Mouse (Mus musculus) forebrain, embryonic 12.5 days (tissue): ENCODE measurements at regions not wholly inside any gene's neighbourhood (a gene's known extent, or its start where the extent isn't known, plus 50 kb on each side); places are given as distances from the start of the nearest gene placed in this dataset.

ENCODE experiments used
- ATAC-seq: fragments of 200-750 bp; cut with Nextera tagmentation; 2 replicates; pipeline ENCODE4 v1.8.0; 2017; ENCODE audit warnings: moderate TSS enrichment; ENCODE audit not compliant: low FRiP score
- H3K27ac ChIP-seq: fragments of 300-500 bp; sonication (generic); 2 replicates; pipeline ENCODE4 v1.5.1; 2016; ENCODE audit warnings: mild to moderate bottlenecking
- H3K27me3 ChIP-seq: fragments of 300-500 bp; sonication (generic); 2 replicates; pipeline ENCODE4 v1.6.1; 2016; ENCODE audit warnings: mild to moderate bottlenecking
- H3K36me3 ChIP-seq: fragments of 300-500 bp; sonication (generic); replicated peaks from 2 replicates; pipeline ENCODE4 v1.6.1; 2016; ENCODE audit warnings: mild to moderate bottlenecking
- H3K4me1 ChIP-seq: fragments of 300-500 bp; sonication (generic); 2 replicates; pipeline ENCODE4 v1.6.1; 2016
- H3K4me2 ChIP-seq: fragments of 300-500 bp; sonication (generic); 2 replicates; pipeline ENCODE4 v1.6.1; 2016; ENCODE audit warnings: mild to moderate bottlenecking, moderate library complexity
- H3K4me3 ChIP-seq: fragments of 300-500 bp; sonication (generic); replicated peaks from 2 replicates; pipeline ENCODE4 v1.5.1; 2016; ENCODE audit warnings: mild to moderate bottlenecking
- H3K9ac ChIP-seq: fragments of 300-500 bp; sonication (generic); 2 replicates; pipeline ENCODE4 v1.6.1; 2016; ENCODE audit warnings: mild to moderate bottlenecking
- H3K9me3 ChIP-seq: fragments of 300-500 bp; sonication (generic); 2 replicates; pipeline ENCODE4 v1.6.1; 2016
- WGBS: fragments of 180-500 bp; shearing (Covaris S2); methylation state at CpG from one replicate; pipeline ENCODE4 v1.1.7; 2016; 5-methylcytosine and 5-hydroxymethylcytosine counted together

GRCm38 (mm10) chr11:114270358-114271072 lies 203.7 kb upstream of the Sdk2 start:
- Histone ChIP-seq H3K9me3 (no peaks in the 10 kb centered on the region), H3K4me2 (no peak overlapping the region), H3K27me3 (no peaks in the 10 kb centered on the region), H3K9ac (no peak overlapping the region), H3K4me3 (no peak overlapping the region), H3K4me1 (no peaks in the 10 kb centered on the region), H3K36me3 (no peaks in the 10 kb centered on the region), H3K27ac (no peak overlapping the region)
- WGBS = 83% methylated on average over 10 of the region's 10 CpGs
- ATAC-seq = no peak

GRCm38 (mm10) chr11:114261959-114262358 lies 195.1 kb upstream of the Sdk2 start:
- peaks cover 8% of the 10 kb centered on the region; the same call in 1 of the 2 replicates for H3K4me1 ChIP-seq
- H3K36me3 ChIP-seq = no peaks in the 10 kb centered on the region
- no peaks in the 10 kb centered on the region for H3K9me3 ChIP-seq
- H3K4me2 ChIP-seq = no peak overlapping the region
- H3K9ac ChIP-seq = no peak overlapping the region
- ATAC-seq = no peak
- no peak overlapping the region for H3K4me3 ChIP-seq
- H3K27ac ChIP-seq = no peak overlapping the region
- no peaks in the 10 kb centered on the region for H3K27me3 ChIP-seq
- WGBS = 18% methylated on average over 4 of the region's 4 CpGs

DNA sequence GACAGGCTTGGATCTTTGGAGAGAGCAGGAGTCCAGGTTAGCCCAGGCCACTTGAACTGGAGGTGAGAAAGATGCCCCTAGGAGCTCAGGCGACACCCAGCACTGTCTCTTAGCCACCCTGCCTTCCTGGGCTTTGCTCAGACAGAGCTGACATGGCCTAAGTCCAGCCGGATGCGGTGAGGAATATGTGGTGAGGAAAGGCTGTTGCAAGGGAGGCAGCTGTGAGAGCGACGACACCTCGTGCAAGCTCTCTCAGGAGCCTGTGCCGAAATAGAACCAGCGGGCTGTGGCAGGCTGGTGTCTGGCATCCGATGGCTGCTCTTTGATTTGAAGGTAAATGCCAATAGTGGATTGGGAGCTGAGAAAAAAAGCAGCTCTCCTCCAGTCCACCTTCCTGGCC lies 191.4 kb upstream of the Sdk2 start:
- ATAC-seq = no peak
- Histone ChIP-seq H3K9ac (no peak overlapping the region), H3K4me2 (no peak overlapping the region), H3K27ac (no peak overlapping the region), H3K9me3 (no peaks in the 10 kb centered on the region), H3K27me3 (no peaks in the 10 kb centered on the region), H3K4me1 (peaks cover 8% of the 10 kb centered on the region; the same call in 1 of the 2 replicates), H3K36me3 (no peaks in the 10 kb centered on the region), H3K4me3 (no peak overlapping the region)
- WGBS = 89% methylated on average over 9 of the region's 9 CpGs

- Histone ChIP-seq H3K9me3 (no peaks in the 10 kb centered on the region), H3K36me3 (no peaks in the 10 kb centered on the region), H3K4me2 (no peak overlapping the region), H3K27ac (no peak overlapping the region), H3K9ac (no peak overlapping the region), H3K4me3 (no peak overlapping the region), H3K4me1 (peaks cover 8% of the 10 kb centered on the region; the same call in 1 of the 2 replicates), H3K27me3 (no peaks in the 10 kb centered on the region)
- 74% methylated on average over 6 of the region's 6 CpGs for WGBS
- ATAC-seq = no peak
These were observed 190.9 kb upstream of the Sdk2 start for GRCm38 (mm10) chr11:114257756-114258155.

- no peaks in the 10 kb centered on the region for H3K36me3 ChIP-seq
- no peak overlapping the region for H3K4me2 ChIP-seq
- H3K4me1 ChIP-seq = peaks cover 7% of the 10 kb centered on the region; the same call in 1 of the 2 replicates
- no peaks in the 10 kb centered on the region for H3K9me3 ChIP-seq
- no peaks in the 10 kb centered on the region for H3K27me3 ChIP-seq
- ATAC-seq = no peak
- no peak overlapping the region for H3K27ac ChIP-seq
- WGBS = 74% methylated on average over 4 of the region's 4 CpGs
- H3K9ac ChIP-seq = no peak overlapping the region
- H3K4me3 ChIP-seq = no peak overlapping the region
These were observed 190.2 kb upstream of the Sdk2 start for GRCm38 (mm10) chr11:114257061-114257460.

DNA sequence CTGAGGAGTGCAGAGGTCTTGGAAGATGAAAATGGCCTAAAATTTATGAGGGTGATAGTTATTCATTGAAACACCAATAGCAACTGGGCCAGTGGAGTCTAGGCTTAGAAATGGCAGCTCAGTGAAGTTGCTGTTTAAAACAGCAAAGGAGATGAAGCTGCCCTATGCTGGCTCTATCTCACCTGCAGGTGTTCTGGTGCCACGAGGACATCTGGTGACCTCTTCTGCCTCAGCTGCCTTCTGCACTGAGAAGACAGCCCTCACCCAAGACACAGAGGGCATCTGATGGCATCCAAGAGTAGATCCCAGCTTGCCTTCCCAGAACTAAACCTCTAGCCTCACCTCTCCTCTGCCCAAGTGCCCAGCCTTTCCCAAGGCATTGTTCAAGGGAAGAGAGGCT lies 187.5 kb upstream of the Sdk2 start:
- Histone ChIP-seq H3K9me3 (no peaks in the 10 kb centered on the region), H3K27me3 (no peaks in the 10 kb centered on the region), H3K4me3 (no peak overlapping the region), H3K36me3 (no peaks in the 10 kb centered on the region), H3K4me2 (no peak overlapping the region), H3K9ac (no peak overlapping the region), H3K27ac (no peak overlapping the region), H3K4me1 (no peaks in the 10 kb centered on the region; the same call in 1 of the 2 replicates)
- 92% methylated on average over 1 of the region's 1 CpGs for WGBS
- no peak for ATAC-seq

DNA sequence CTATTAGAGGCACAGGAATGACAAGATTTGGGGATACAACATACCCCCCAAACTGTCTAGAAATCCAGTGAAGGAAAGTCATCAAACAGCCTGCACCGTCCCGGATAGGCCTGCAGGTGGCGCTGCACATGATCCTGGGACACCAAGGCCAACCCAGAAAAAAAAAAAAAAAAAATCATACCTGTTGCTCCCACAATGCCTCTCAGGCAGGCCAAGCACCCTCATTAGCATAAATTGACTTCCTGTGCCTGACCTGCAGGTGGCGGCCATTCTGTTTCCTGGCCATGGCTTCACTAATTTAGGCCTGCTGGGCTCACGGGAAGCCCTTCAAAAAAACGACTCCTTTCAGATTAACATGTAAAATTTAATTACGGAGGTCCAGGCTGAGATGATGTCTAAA lies 184.8 kb upstream of the Sdk2 start:
- no peaks in the 10 kb centered on the region for H3K36me3 ChIP-seq
- H3K4me1 ChIP-seq = peaks cover 12% of the 10 kb centered on the region; the same call in 1 of the 2 replicates
- ATAC-seq = no peak
- WGBS = 60% methylated on average over 7 of the region's 7 CpGs
- peaks cover 15% of the 10 kb centered on the region; the same call in 1 of the 2 replicates for H3K27me3 ChIP-seq
- no peak overlapping the region for H3K4me2 ChIP-seq
- no peak overlapping the region for H3K27ac ChIP-seq
- no peak overlapping the region for H3K9ac ChIP-seq
- no peaks in the 10 kb centered on the region for H3K9me3 ChIP-seq
- no peak overlapping the region for H3K4me3 ChIP-seq

DNA sequence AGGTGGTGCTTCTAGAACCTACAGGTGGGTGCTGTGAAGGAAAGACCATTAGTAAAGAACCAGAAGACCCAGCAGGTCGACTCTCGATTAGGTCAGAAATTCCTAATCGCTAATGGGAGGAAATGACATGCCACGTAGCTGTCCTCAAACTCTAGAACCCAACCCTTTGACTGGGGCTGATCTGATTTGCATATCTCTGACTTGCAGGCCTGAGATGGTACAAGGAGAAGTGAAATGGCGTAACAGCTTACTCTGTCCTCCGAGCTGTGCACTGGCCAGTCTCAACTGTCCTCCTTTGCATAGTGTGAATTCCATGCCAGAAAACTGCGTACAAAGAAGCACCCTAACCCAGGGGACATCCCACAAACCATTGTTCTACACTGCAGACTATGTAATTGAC lies 182.4 kb upstream of the Sdk2 start:
- WGBS = 86% methylated on average over 7 of the region's 7 CpGs
- H3K4me1 ChIP-seq = peaks cover 15% of the 10 kb centered on the region; the same call in 1 of the 2 replicates

DNA sequence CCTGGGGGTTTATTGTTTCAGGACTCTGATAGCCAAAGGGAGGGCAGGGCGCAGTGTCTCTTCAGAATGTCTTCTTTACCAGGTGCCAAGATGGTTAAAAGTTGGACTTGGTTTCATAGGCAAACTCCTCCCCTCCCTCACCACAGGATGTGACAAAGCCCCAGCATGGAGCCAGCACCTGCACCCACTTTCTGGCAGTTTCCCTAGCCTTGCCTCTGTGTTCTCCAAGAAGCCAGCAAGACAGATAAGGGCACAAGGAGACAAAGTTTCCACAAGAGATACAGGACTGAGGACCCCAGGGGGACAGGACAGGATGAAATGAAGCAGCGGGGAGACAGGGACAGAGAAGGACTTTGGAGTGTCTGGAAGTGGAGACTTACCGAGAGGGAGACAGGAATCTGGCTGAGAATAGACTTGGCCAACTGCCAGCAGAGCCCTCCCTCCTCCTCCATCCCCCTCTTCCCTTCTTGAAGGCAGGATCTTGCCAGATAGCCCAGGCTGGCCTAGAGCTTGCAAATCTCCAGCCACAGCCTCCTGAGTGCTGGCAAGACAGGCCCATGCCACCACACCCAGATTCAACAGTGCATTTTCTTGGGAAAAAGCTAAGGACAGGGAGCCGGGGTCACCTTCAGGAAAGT lies 181.5 kb upstream of the Sdk2 start:
- H3K4me3 ChIP-seq = no peak overlapping the region
- H3K9ac ChIP-seq = no peak overlapping the region
- no peaks in the 10 kb centered on the region for H3K9me3 ChIP-seq
- no peaks in the 10 kb centered on the region for H3K36me3 ChIP-seq
- H3K4me2 ChIP-seq = no peak overlapping the region
- no peak overlapping the region for H3K27ac ChIP-seq
- H3K4me1 ChIP-seq = peaks cover 15% of the 10 kb centered on the region; the same call in 1 of the 2 replicates
- no peak for ATAC-seq
- 68% methylated on average over 4 of the region's 4 CpGs for WGBS
- H3K27me3 ChIP-seq = peaks cover 26% of the 10 kb centered on the region

More for the DNA sequence above, 182.4 kb upstream of the Sdk2 start:
- Histone ChIP-seq H3K4me3 (no peak overlapping the region), H3K9me3 (no peaks in the 10 kb centered on the region), H3K9ac (no peak overlapping the region), H3K27ac (no peak overlapping the region), H3K4me2 (no peak overlapping the region), H3K27me3 (peaks cover 26% of the 10 kb centered on the region), H3K36me3 (no peaks in the 10 kb centered on the region)
- ATAC-seq = no peak

GRCm38 (mm10) chr11:114239311-114239803 lies 172.5 kb upstream of the Sdk2 start:
- Histone ChIP-seq H3K4me3 (no peak overlapping the region), H3K4me2 (peak overlapping the region; percentile 16; the same call in 1 of the 2 replicates), H3K9ac (peak overlapping the region; percentile 13; the same call in 1 of the 2 replicates), H3K4me1 (peaks cover 22% of the 10 kb centered on the region), H3K27me3 (peaks cover 7% of the 10 kb centered on the region; the same call in 1 of the 2 replicates), H3K27ac (peak overlapping the region; percentile 81), H3K9me3 (no peaks in the 10 kb centered on the region), H3K36me3 (no peaks in the 10 kb centered on the region)
- WGBS = 5% methylated on average over 8 of the region's 8 CpGs
- ATAC-seq = peak; percentile 91

DNA sequence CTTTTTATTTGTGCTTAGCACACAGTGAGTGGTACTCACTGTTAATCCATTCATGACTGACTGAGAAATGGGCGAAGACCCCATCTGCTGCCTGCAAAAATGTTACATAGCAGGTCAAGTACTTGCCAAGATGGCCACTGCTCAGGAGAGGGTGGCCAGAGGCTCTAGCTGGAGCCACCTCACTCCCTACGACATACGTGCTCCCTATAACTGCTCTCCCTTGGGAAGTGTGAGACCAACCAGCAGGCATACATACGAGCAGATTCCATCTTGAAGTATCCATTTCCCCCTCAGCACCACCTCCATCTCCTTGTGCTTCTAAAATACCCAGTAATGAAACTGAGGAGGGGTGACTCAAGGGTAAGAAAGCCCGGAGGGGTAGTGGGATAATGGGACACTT lies 172.0 kb upstream of the Sdk2 start:
- peak overlapping the region; percentile 81 for H3K27ac ChIP-seq
- no peaks in the 10 kb centered on the region for H3K36me3 ChIP-seq
- H3K9ac ChIP-seq = no peak overlapping the region
- H3K4me2 ChIP-seq = no peak overlapping the region
- WGBS = 54% methylated on average over 5 of the region's 5 CpGs
- H3K4me1 ChIP-seq = peaks cover 27% of the 10 kb centered on the region
- H3K27me3 ChIP-seq = peaks cover 7% of the 10 kb centered on the region; the same call in 1 of the 2 replicates
- ATAC-seq = peak; percentile 51
- no peaks in the 10 kb centered on the region for H3K9me3 ChIP-seq
- H3K4me3 ChIP-seq = no peak overlapping the region

DNA sequence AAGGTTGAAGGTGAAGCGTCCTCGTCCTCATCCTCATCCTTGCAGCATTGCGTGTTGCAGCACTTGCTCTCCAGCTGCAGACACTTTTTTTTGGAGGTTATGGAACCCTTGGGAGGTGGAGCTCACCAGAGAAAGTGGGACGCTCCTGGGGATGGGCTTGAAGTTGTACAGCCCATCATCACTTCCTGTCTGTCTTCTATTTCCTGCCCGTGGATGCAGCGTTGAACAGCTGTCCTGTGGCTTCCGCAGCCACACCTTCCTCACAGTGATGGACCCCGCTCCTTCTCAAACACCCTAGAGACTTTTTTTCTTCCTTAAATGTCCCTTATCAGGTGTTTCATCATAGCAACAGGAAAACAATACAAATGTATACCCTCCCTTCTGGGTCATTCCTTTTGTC lies 171.5 kb upstream of the Sdk2 start:
- Histone ChIP-seq H3K27me3 (peaks cover 7% of the 10 kb centered on the region; the same call in 1 of the 2 replicates), H3K9ac (no peak overlapping the region), H3K4me2 (no peak overlapping the region), H3K4me1 (peaks cover 27% of the 10 kb centered on the region), H3K4me3 (no peak overlapping the region), H3K36me3 (no peaks in the 10 kb centered on the region), H3K9me3 (no peaks in the 10 kb centered on the region), H3K27ac (no peak overlapping the region)
- WGBS = 90% methylated on average over 8 of the region's 8 CpGs
- no peak for ATAC-seq
